Mouse (Mus musculus) ES-Bruce4 (cell line): Measurements from ENCODE around the gene Hhipl1. TPM values are rescaled to one million over a fixed set of nuclear protein-coding genes. Genes with fewer than 3 reads are reported as not detected.

Experiments used
- H3K27ac ChIP-seq: 2 replicates; pipeline ENCODE4 v1.5.1; 2012; ENCODE audit warnings: low read length, inconsistent platforms; ENCODE audit not compliant: insufficient read depth
- H3K27me3 ChIP-seq: 2 replicates; pipeline ENCODE4 v1.6.1; 2012; ENCODE audit warnings: mild to moderate bottlenecking, low read length, inconsistent platforms; ENCODE audit not compliant: control insufficient read depth, poor library complexity, insufficient read depth, severe bottlenecking
- H3K36me3 ChIP-seq: 2 replicates; pipeline ENCODE4 v1.6.1; 2012; ENCODE audit warnings: inconsistent platforms, mild to moderate bottlenecking, low read length, moderate library complexity; ENCODE audit not compliant: control insufficient read depth, poor library complexity, insufficient read depth, severe bottlenecking
- H3K4me1 ChIP-seq: one replicate; pipeline ENCODE4 v1.8.1; 2011; ENCODE audit warnings: low read length; ENCODE audit not compliant: control insufficient read depth, insufficient read depth
- H3K4me3 ChIP-seq: 2 replicates; pipeline ENCODE4 v1.5.1; 2011; ENCODE audit warnings: low read depth, mild to moderate bottlenecking, low read length
- H3K9ac ChIP-seq: 2 replicates; pipeline ENCODE4 v1.6.1; 2012; ENCODE audit warnings: low read depth, mild to moderate bottlenecking, inconsistent platforms; ENCODE audit not compliant: poor library complexity, severe bottlenecking
- H3K9me3 ChIP-seq: replicated peaks from 2 replicates; pipeline ENCODE4 v1.6.1; 2012; ENCODE audit warnings: mild to moderate bottlenecking, low read length, inconsistent platforms; ENCODE audit not compliant: control insufficient read depth, poor library complexity, insufficient read depth, severe bottlenecking
- CTCF ChIP-seq: IDR thresholded peaks from one replicate; pipeline ENCODE4 v1.8.1; 2011; ENCODE audit warnings: low read depth, low read length
- EP300 ChIP-seq: IDR thresholded peaks from 2 replicates; pipeline ENCODE4 v1.6.1; 2011; ENCODE audit warnings: low read depth, low read length; ENCODE audit not compliant: insufficient read depth
- POLR2A ChIP-seq: IDR thresholded peaks from one replicate; pipeline ENCODE4 v1.8.1; 2011; ENCODE audit warnings: low read length; ENCODE audit not compliant: insufficient read depth
- polyA plus RNA-seq: library from polyadenylated mRNA; stranded (reverse); fragments of >200 nt; gene quantifications from 2 replicates; pipeline ENCODE4 v1.2.4, GENCODE M21; 2011; ENCODE audit warnings: low read depth; ENCODE audit not compliant: missing spikeins, insufficient read depth, insufficient read length

Hhipl1 gene
- polyA plus RNA-seq, 1 experiment: 1.1 TPM

DNA sequence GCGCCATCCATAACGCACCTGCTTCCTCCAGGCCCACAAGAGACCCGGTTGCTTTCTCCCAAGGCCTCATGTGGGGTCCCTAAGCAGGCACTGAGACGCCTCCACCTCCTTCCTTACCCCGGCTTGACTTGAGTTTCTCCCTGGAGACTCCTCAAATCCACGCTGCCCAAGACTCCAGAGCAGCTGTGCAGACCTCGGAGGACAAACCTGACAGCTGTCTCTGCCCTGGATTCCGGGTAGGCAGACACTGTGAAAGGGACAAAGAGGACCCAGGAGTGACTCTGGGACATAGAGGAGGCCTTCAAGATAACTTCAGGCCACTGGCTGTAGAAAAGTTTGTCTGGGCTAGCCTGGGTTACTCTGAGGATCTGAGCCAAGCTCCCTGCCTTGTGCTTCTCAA is 68.6 kb downstream of the Hhipl1 start:
- Histone ChIP-seq H3K4me3 (no peak overlapping the region), H3K9me3 (no peaks in the 10 kb centered on the region), H3K27ac (no peak overlapping the region), H3K27me3 (no peaks in the 10 kb centered on the region), H3K9ac (no peak overlapping the region), H3K36me3 (no peaks in the 10 kb centered on the region), H3K4me1 (no peaks in the 10 kb centered on the region)
- TF ChIP-seq CTCF (no peak), POLR2A (no peak), EP300 (no peak)

DNA sequence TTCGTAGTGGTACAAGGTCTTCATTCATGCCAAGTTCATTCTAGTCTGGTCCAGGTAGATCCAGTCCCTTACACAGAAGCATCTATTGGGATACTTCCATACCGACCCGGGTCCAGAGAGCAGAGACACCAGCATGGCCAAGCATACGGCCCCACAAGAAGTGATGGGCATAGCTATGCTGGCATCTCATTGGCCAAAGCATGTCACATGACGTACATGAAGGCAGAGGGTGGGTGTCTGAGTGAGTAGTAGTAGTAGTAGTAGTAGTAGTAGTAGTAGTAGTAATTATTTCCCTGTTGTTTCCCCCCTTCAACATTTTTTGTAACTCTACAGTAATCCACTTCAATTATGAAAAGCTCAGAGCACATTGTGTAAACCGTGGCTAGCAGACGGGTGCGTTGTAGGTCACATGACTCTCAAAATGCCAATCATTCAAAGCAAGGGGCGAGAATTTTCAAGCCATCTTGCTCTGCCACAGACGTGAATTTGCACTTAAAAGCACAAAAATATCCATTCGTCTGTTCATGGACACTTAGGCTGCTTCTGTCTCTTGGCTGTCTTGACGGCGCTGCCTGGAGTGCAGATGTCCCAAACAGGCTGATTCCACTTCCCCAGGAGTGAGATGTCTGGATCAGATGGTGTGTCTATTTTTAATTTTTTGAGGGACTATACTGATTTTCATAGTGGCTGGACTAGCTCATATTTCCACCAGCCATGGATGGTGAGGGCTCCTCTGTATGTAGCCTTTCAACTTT is 72.5 kb downstream of the Hhipl1 start:
- no peak for TF ChIP-seq EP300
- no peak for TF ChIP-seq CTCF
- TF ChIP-seq POLR2A: no peak
- H3K4me1 ChIP-seq: no peaks in the 10 kb centered on the region

More for the DNA sequence above, 72.5 kb downstream of the Hhipl1 start:
- Histone ChIP-seq H3K9me3 (no peaks in the 10 kb centered on the region), H3K27ac (no peak overlapping the region), H3K9ac (no peak overlapping the region), H3K27me3 (no peaks in the 10 kb centered on the region), H3K36me3 (no peaks in the 10 kb centered on the region), H3K4me3 (no peak overlapping the region)

Other genes starting within 250 kb of the Hhipl1 start
- gene Setd3, start 127.0 kb upstream of the Hhipl1 start, polyA plus RNA-seq: 70.8 and 84.5 TPM in 2 replicates
- gene Ccnk, start 126.7 kb upstream of the Hhipl1 start, polyA plus RNA-seq: 66.9 and 69.8 TPM in 2 replicates
- gene Ccdc85c, start 30.8 kb upstream of the Hhipl1 start, polyA plus RNA-seq: 21.0 and 22.0 TPM in 2 replicates
- gene Cyp46a1, start 28.1 kb downstream of the Hhipl1 start, polyA plus RNA-seq: 1.0 and 1.6 TPM in 2 replicates
- 9.4 and 9.5 TPM in 2 replicates for gene Eml1, start 64.7 kb downstream of the Hhipl1 start, polyA plus RNA-seq
- gene Evl, start 248.4 kb downstream of the Hhipl1 start, polyA plus RNA-seq: 40.5 and 48.2 TPM in 2 replicates